In the genomic region with DNA sequence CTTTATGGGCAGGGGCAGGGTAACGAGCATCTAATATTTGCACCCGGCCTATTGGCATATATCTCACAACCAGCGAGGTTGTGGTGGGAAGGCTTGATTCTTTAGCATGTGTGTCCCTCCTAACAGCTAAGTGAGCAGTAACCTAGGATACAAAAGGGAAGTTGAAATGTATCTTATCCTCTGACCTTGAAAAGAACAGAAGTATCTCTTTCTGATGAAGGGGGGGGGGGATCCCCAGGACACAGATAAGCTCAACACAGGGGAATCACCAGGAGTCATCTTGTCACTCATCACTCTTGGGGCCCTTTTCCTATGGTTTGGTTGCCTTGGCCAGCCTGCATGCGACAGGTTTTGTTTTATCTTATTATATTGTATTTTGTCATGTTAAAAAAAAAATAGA, we compare ENCODE assay signal across 29 mouse cellular contexts.
DNase-seq lines count a peak whose midpoint lies in the region; ATAC-seq and TF ChIP-seq lines count a peak whose summit lies in the region.
"Had no signal": no experiment of that assay in that cellular context is flagged by ENCODE, and none has a peak within 500 bp of the region (broad histone marks: within the 10 kb centered on the region; RNA-seq: fewer than 3 reads in every experiment).

No protein-coding gene starts in this region.

- H3K27me3 ChIP-seq in liver, adult 2 months (ENCODE audit: control insufficient read depth, insufficient read depth, low read length): no peaks in the 10 kb centered on the region
- H3K27me3 ChIP-seq: heart, embryonic 12.5 days; hindbrain, embryonic 15.5 days; intestine, embryonic 15.5 days; lung, embryonic 15.5 days; neural tube, embryonic 12.5 days had no signal

- peak; percentile 32 for ATAC-seq in CD4-positive, CD25-positive, alpha-beta regulatory T cell, adult 4 months
- ATAC-seq in common myeloid progenitor, adult 5-6 weeks (replicated peaks; ENCODE audit: low read depth, poor library complexity, severe bottlenecking): peak; percentile 43; the same call in 1 of the 2 replicates
- ATAC-seq: forebrain, postnatal 0 days; intestine, embryonic 15.5 days; midbrain, embryonic 16.5 days had no signal

- no peak for TF ChIP-seq POLR2A in liver, adult 2 months (IDR thresholded peaks at IDR 0.05; ENCODE audit: extremely low read depth, insufficient read depth, low read length)

- no peak overlapping the region for H3K27ac ChIP-seq in liver, adult 2 months (replicated peaks; ENCODE audit: insufficient read depth, low read depth, low read length)
- H3K27ac ChIP-seq: heart, adult 2 months; hindbrain, embryonic 10.5 days; hindbrain, embryonic 15.5 days; intestine, embryonic 15.5 days; kidney, postnatal 0 days; lung, embryonic 15.5 days; neural tube, embryonic 12.5 days; stomach, postnatal 0 days had no signal

- H3K79me2 ChIP-seq in liver, adult 2 months (ENCODE audit: control insufficient read depth, insufficient read depth, low read length): no peaks in the 10 kb centered on the region

- TF ChIP-seq CTCF in liver, adult 2 months (IDR thresholded peaks at IDR 0.05; ENCODE audit: low read depth, low read length): no peak

- no peak overlapping the region for H3K4me3 ChIP-seq in liver, adult 2 months (ENCODE audit: insufficient read depth, low read depth, low read length)
- H3K4me3 ChIP-seq: erythroblast, embryonic 14.5 days; heart, adult 2 months; heart, embryonic 12.5 days; hindbrain, embryonic 10.5 days; hindbrain, embryonic 15.5 days; intestine, embryonic 15.5 days; lung, embryonic 15.5 days; neural tube, embryonic 12.5 days had no signal

- no peaks in the 10 kb centered on the region for H3K36me3 ChIP-seq in liver, adult 2 months (ENCODE audit: control insufficient read depth, insufficient read depth, low read length)
- H3K36me3 ChIP-seq: heart, embryonic 12.5 days; hindbrain, embryonic 10.5 days; hindbrain, embryonic 15.5 days; intestine, embryonic 15.5 days; lung, embryonic 15.5 days; neural tube, embryonic 12.5 days had no signal

- H3K4me1 ChIP-seq in liver, adult 2 months (ENCODE audit: control insufficient read depth, insufficient read depth, low read length): no peaks in the 10 kb centered on the region

- WGBS in liver, adult 2 months: 31% methylated on average over 4 of the region's 4 CpGs

- peak; percentile 21 for DNase-seq in liver, adult 2 months (ENCODE audit: extremely low read depth, low read depth, low spot score)
- no peak for DNase-seq in liver
- no peak for DNase-seq in spleen, postnatal 36 days (ENCODE audit: low spot score in 2 of 2)
- no peak for DNase-seq in layer of hippocampus, postnatal 14 days (ENCODE audit: low spot score in 2 of 2)
- DNase-seq in cerebellum, adult 11 months: no peak
- DNase-seq: adrenal gland, postnatal 10 days; cerebellum, adult 9-10 months; forebrain, postnatal 0 days; heart, adult 2 months; heart, postnatal 10 days; kidney, adult 2 months; kidney, postnatal 4 days; layer of hippocampus, postnatal 36 days; lung, postnatal 36 days; right cerebral cortex, postnatal 14 days; thymus, adult 18-20 months; thymus, postnatal 25 days had no signal

- H3K9ac ChIP-seq in liver, adult 2 months (ENCODE audit: low read depth, low read length): no peak overlapping the region
- H3K9ac ChIP-seq: forebrain, postnatal 0 days; heart, embryonic 12.5 days; hindbrain, embryonic 15.5 days; intestine, embryonic 15.5 days; lung, embryonic 15.5 days; neural tube, embryonic 12.5 days had no signal
